8 mouse cellular contexts compared by ENCODE assay signal in genomic region chr11:60776107-60776828, GRCm38 (mm10). TPM values are rescaled to one million over a fixed set of nuclear protein-coding genes. Genes with fewer than 3 reads are reported as not detected.
A peak's percentile ranks its signal among the peaks of the same experiment; 100 is the strongest.
DNase-seq lines count a peak whose midpoint lies in the region; ATAC-seq and TF ChIP-seq lines count a peak whose summit lies in the region.

No protein-coding gene starts in this region.

- DNase-seq in kidney, adult 11 months = peak; percentile 74
- DNase-seq in kidney, adult 18-20 months = no peak
- DNase-seq in frontal cortex, postnatal 25 days (ENCODE audit: low spot score in 2 of 2) = no peak
- DNase-seq in retina, embryonic 14.5 days (ENCODE audit: low spot score) = no peak
- DNase-seq in cerebellum, adult 11 months = no peak

- TF ChIP-seq POLR2A in bone marrow macrophage, adult 2 months (IDR thresholded peaks at IDR 0.05; ENCODE audit: borderline replicate concordance, low read depth, low read length) = no peak

- no peak for TF ChIP-seq CTCF in bone marrow macrophage, adult 2 months (IDR thresholded peaks at IDR 0.05; ENCODE audit: low read depth, low read length)

- H3K27me3 ChIP-seq in hindbrain, embryonic 13.5 days = no peaks in the 10 kb centered on the region
- no peaks in the 10 kb centered on the region for H3K27me3 ChIP-seq in midbrain, embryonic 12.5 days

- H3K36me3 ChIP-seq in hindbrain, embryonic 13.5 days = peaks cover 22% of the 10 kb centered on the region
- H3K36me3 ChIP-seq in midbrain, embryonic 12.5 days = peaks cover 13% of the 10 kb centered on the region; the same call in 1 of the 2 replicates

- H3K27ac ChIP-seq in bone marrow macrophage, adult 2 months (ENCODE audit: insufficient read depth, low read depth, low read length) = peak overlapping the region; percentile 99
- H3K27ac ChIP-seq in hindbrain, embryonic 13.5 days = peak overlapping the region; percentile 82; the same call in 1 of the 2 replicates
- peak overlapping the region; percentile 79; the same call in 1 of the 2 replicates for H3K27ac ChIP-seq in midbrain, embryonic 12.5 days (replicated peaks)

- H3K4me1 ChIP-seq in bone marrow macrophage, adult 2 months (ENCODE audit: control insufficient read depth, insufficient read depth, low read length) = peaks cover 37% of the 10 kb centered on the region
- H3K4me1 ChIP-seq in hindbrain, embryonic 13.5 days (replicated peaks) = peaks cover 65% of the 10 kb centered on the region
- H3K4me1 ChIP-seq in midbrain, embryonic 12.5 days = peaks cover 53% of the 10 kb centered on the region

- peak overlapping the region; percentile 85 for H3K9ac ChIP-seq in hindbrain, embryonic 13.5 days
- peak overlapping the region; percentile 66 for H3K9ac ChIP-seq in midbrain, embryonic 12.5 days (replicated peaks)

- peak overlapping the region; percentile 86 for H3K4me2 ChIP-seq in hindbrain, embryonic 13.5 days
- H3K4me2 ChIP-seq in midbrain, embryonic 12.5 days (replicated peaks) = peak overlapping the region; percentile 89

- H3K9me3 ChIP-seq in hindbrain, embryonic 13.5 days = no peaks in the 10 kb centered on the region
- no peaks in the 10 kb centered on the region for H3K9me3 ChIP-seq in midbrain, embryonic 12.5 days

- WGBS in hindbrain, embryonic 13.5 days = 7% methylated on average over 17 of the region's 17 CpGs
- WGBS in midbrain, embryonic 12.5 days = 3% methylated on average over 17 of the region's 17 CpGs

- peak overlapping the region; percentile 80 for H3K4me3 ChIP-seq in bone marrow macrophage, adult 2 months (ENCODE audit: insufficient read depth, low read length)
- peak overlapping the region; percentile 81 for H3K4me3 ChIP-seq in hindbrain, embryonic 13.5 days
- H3K4me3 ChIP-seq in midbrain, embryonic 12.5 days = peak overlapping the region; percentile 67

- ATAC-seq in hindbrain, embryonic 13.5 days (ENCODE audit: low FRiP score) = no peak
- ATAC-seq in midbrain, embryonic 12.5 days (ENCODE audit: low FRiP score, low read depth) = no peak

RNA-seq across cellular contexts. Expression of gene Top3a, which starts 0.9 kb away (rescaled TPM):
- polyA plus RNA-seq in bone marrow macrophage, adult 2 months (2012; ENCODE audit: insufficient read depth, insufficient read length, missing spikeins) = 13.2 and 13.7 TPM in 2 replicates
- polyA plus RNA-seq in hindbrain, embryonic 13.5 days (2015; fragmentation: Nextera tagmentation; extraction: Ambion mirVana) = 10.3 and 10.4 TPM in 2 replicates
- 17.8 and 20.5 TPM in 2 replicates for polyA plus RNA-seq in midbrain, embryonic 12.5 days (2016; fragmentation: Nextera tagmentation; extraction: Ambion mirVana)

RNA-seq across cellular contexts. Expression of gene Smcr8, which starts 1.1 kb away (rescaled TPM):
- polyA plus RNA-seq in bone marrow macrophage, adult 2 months (2012; ENCODE audit: insufficient read depth, insufficient read length, missing spikeins) = 23.8 and 30.3 TPM in 2 replicates
- 5.9 and 6.5 TPM in 2 replicates for polyA plus RNA-seq in hindbrain, embryonic 13.5 days (2015; fragmentation: Nextera tagmentation; extraction: Ambion mirVana)
- 11.3 and 11.6 TPM in 2 replicates for polyA plus RNA-seq in midbrain, embryonic 12.5 days (2016; fragmentation: Nextera tagmentation; extraction: Ambion mirVana)

RNA-seq across cellular contexts. Expression of gene Shmt1, which starts 35.2 kb away (rescaled TPM):
- polyA plus RNA-seq in bone marrow macrophage, adult 2 months (2012; ENCODE audit: insufficient read depth, insufficient read length, missing spikeins) = 1.4 and 4.9 TPM in 2 replicates
- polyA plus RNA-seq in hindbrain, embryonic 13.5 days (2015; fragmentation: Nextera tagmentation; extraction: Ambion mirVana) = 7.9 and 12.2 TPM in 2 replicates
- polyA plus RNA-seq in midbrain, embryonic 12.5 days (2016; fragmentation: Nextera tagmentation; extraction: Ambion mirVana) = 36.4 and 40.0 TPM in 2 replicates

RNA-seq across cellular contexts. Expression of gene Mief2, which starts 48.1 kb away (rescaled TPM):
- 6.1 and 9.3 TPM in 2 replicates for polyA plus RNA-seq in bone marrow macrophage, adult 2 months (2012; ENCODE audit: insufficient read depth, insufficient read length, missing spikeins)
- 21.2 and 22.4 TPM in 2 replicates for polyA plus RNA-seq in hindbrain, embryonic 13.5 days (2015; fragmentation: Nextera tagmentation; extraction: Ambion mirVana)
- 14.3 and 15.2 TPM in 2 replicates for polyA plus RNA-seq in midbrain, embryonic 12.5 days (2016; fragmentation: Nextera tagmentation; extraction: Ambion mirVana)

RNA-seq across cellular contexts. Expression of gene Flii, which starts 49.2 kb away (rescaled TPM):
- polyA plus RNA-seq in bone marrow macrophage, adult 2 months (2012; ENCODE audit: insufficient read depth, insufficient read length, missing spikeins) = 144 and 146 TPM in 2 replicates
- 64.7 and 68.2 TPM in 2 replicates for polyA plus RNA-seq in hindbrain, embryonic 13.5 days (2015; fragmentation: Nextera tagmentation; extraction: Ambion mirVana)
- polyA plus RNA-seq in midbrain, embryonic 12.5 days (2016; fragmentation: Nextera tagmentation; extraction: Ambion mirVana) = 76.1 and 76.9 TPM in 2 replicates
